Mouse (Mus musculus): ENCODE measurements at regions not wholly inside any gene's neighbourhood (a gene's known extent, or its start where the extent isn't known, plus 50 kb on each side); places are given as distances from the start of the nearest gene placed in this dataset.

GRCm38 (mm10) chr8:116289237-116289636, 215.5 kb upstream of the Dynlrb2 start:
- no peak for DNase-seq

GRCm38 (mm10) chr8:116283990-116284389, 220.8 kb upstream of the Dynlrb2 start:
- no peak for DNase-seq

- DNase-seq: no peak
These were observed 222.4 kb upstream of the Dynlrb2 start for GRCm38 (mm10) chr8:116282341-116282740.

- DNase-seq: no peak
These were observed 229.8 kb upstream of the Dynlrb2 start for GRCm38 (mm10) chr8:116275014-116275413.

GRCm38 (mm10) chr8:116271238-116271637, 233.5 kb upstream of the Dynlrb2 start:
- no peak for DNase-seq

- DNase-seq: no peak
These were observed 235.4 kb upstream of the Dynlrb2 start for GRCm38 (mm10) chr8:116269393-116269792.

GRCm38 (mm10) chr8:116268685-116269084, 236.1 kb upstream of the Dynlrb2 start:
- no peak for DNase-seq

GRCm38 (mm10) chr8:116268161-116268560, 236.6 kb upstream of the Dynlrb2 start:
- DNase-seq: no peak

- no peak for DNase-seq
These were observed 237.8 kb upstream of the Dynlrb2 start for GRCm38 (mm10) chr8:116267021-116267420.

- DNase-seq: no peak
These were observed 239.2 kb upstream of the Dynlrb2 start for GRCm38 (mm10) chr8:116265591-116265990.

- DNase-seq: no peak
These were observed 240.7 kb upstream of the Dynlrb2 start for GRCm38 (mm10) chr8:116264078-116264477.

- DNase-seq: no peak
These were observed 243.5 kb upstream of the Dynlrb2 start for GRCm38 (mm10) chr8:116261286-116261685.

GRCm38 (mm10) chr8:116255398-116255797, 249.4 kb upstream of the Dynlrb2 start:
- DNase-seq: no peak

- no peak for DNase-seq
These were observed 252.1 kb upstream of the Dynlrb2 start for GRCm38 (mm10) chr8:116252455-116253216.

GRCm38 (mm10) chr8:116248398-116248797, 256.4 kb upstream of the Dynlrb2 start:
- no peak for DNase-seq

GRCm38 (mm10) chr8:116243493-116243892, 261.3 kb upstream of the Dynlrb2 start:
- no peak for DNase-seq

GRCm38 (mm10) chr8:116242972-116243371, 261.8 kb upstream of the Dynlrb2 start:
- no peak for DNase-seq

GRCm38 (mm10) chr8:116241987-116242242, 262.9 kb upstream of the Dynlrb2 start:
- no peak for DNase-seq

- DNase-seq: no peak
These were observed 263.4 kb upstream of the Dynlrb2 start for GRCm38 (mm10) chr8:116241146-116241986.

GRCm38 (mm10) chr8:116238670-116239069, 266.1 kb upstream of the Dynlrb2 start:
- no peak for DNase-seq

GRCm38 (mm10) chr8:116237561-116238100, 267.1 kb upstream of the Dynlrb2 start:
- no peak for DNase-seq

GRCm38 (mm10) chr8:116229654-116230136, 275.1 kb upstream of the Dynlrb2 start:
- DNase-seq: no peak

- DNase-seq: no peak
These were observed 277.8 kb upstream of the Dynlrb2 start for GRCm38 (mm10) chr8:116227003-116227402.

- no peak for DNase-seq
These were observed 281.5 kb upstream of the Dynlrb2 start for GRCm38 (mm10) chr8:116223235-116223634.

Data from thymus, postnatal 4 days (tissue).